Mouse (Mus musculus) lung, embryonic 15.5 days (tissue): ENCODE results near the gene Grhpr. TPM values are rescaled to one million over a fixed set of nuclear protein-coding genes. Genes with fewer than 3 reads are reported as not detected.
"Not testable (repeated sequence)": the region's sequence is repeated elsewhere in the genome, so short reads cannot be mapped to it uniquely, and the experiment has no call there.

Source experiments
- ATAC-seq: fragments of 200-750 bp; cut with Nextera tagmentation; 2 replicates; pipeline ENCODE4 v1.8.0; 2017; ENCODE audit warnings: moderate number of reproducible peaks, borderline replicate concordance; ENCODE audit not compliant: low FRiP score, low TSS enrichment; ENCODE audit errors: extremely low read depth
- H3K27ac ChIP-seq: fragments of 300-500 bp; sonication (generic); 2 replicates; pipeline ENCODE4 v1.5.1; 2015; ENCODE audit warnings: moderate library complexity, mild to moderate bottlenecking, inconsistent platforms
- H3K27me3 ChIP-seq: fragments of 300-500 bp; sonication (generic); 2 replicates; pipeline ENCODE4 v1.6.1; 2015; ENCODE audit warnings: inconsistent platforms
- H3K36me3 ChIP-seq: fragments of 300-500 bp; sonication (generic); 2 replicates; pipeline ENCODE4 v1.6.1; 2015; ENCODE audit warnings: inconsistent platforms
- H3K4me1 ChIP-seq: fragments of 300-500 bp; sonication (generic); 2 replicates; pipeline ENCODE4 v1.6.1; 2015; ENCODE audit warnings: inconsistent platforms
- H3K4me2 ChIP-seq: fragments of 300-500 bp; sonication (generic); 2 replicates; pipeline ENCODE4 v1.6.1; 2015; ENCODE audit warnings: inconsistent platforms, mild to moderate bottlenecking, moderate library complexity
- H3K4me3 ChIP-seq: fragments of 300-500 bp; sonication (generic); 2 replicates; pipeline ENCODE4 v1.5.1; 2015; ENCODE audit warnings: mild to moderate bottlenecking, inconsistent platforms
- H3K9ac ChIP-seq: fragments of 300-500 bp; sonication (generic); 2 replicates; pipeline ENCODE4 v1.6.1; 2015; ENCODE audit warnings: inconsistent platforms
- H3K9me3 ChIP-seq: fragments of 300-500 bp; sonication (generic); 2 replicates; pipeline ENCODE4 v1.6.1; 2016; ENCODE audit warnings: inconsistent platforms
- WGBS: fragments of 180-500 bp; shearing (Covaris S2); methylation state at CpG from one replicate; pipeline ENCODE4 v1.1.7; 2015; 5-methylcytosine and 5-hydroxymethylcytosine counted together
- polyA plus RNA-seq: library from polyadenylated mRNA; unstranded; fragments of >200 nt; fragmentation: Nextera tagmentation; extraction: Ambion mirVana; gene quantifications from 2 replicates; pipeline ENCODE4 v1.2.1, GENCODE M21; 2015

Gene Grhpr
- polyA plus RNA-seq, 1 experiment from 2014 or later = 56.9 TPM

DNA sequence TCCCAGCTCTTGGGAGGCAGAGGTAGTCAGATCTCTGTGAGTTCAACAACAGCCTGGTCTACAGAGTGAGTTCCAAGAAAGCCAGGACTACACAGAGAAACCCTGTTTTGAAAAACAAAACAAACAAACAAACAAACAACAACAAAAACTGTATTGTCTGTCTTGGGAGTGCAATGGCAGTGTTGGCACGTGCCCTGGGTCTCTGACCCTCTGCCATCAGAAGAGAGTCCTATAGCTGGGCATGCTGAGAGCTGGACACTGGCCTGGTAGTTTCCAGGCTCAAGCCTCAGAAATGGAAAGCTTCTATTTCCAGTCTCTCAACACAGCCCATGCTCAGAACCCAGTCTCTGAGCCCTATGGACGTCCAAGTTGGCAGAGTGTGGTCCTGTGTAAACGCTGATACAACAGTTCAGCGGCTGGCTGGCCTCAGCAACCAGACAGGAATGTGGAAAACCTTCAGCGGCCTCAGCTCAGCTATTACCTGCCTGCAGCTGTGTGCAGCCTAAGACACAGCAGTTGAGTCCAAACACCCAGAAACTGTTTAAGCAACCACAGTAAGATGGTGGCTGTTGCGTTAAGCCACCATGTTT lies 5.1 kb upstream of the Grhpr start:
- Histone ChIP-seq H3K9ac (no peak overlapping the region), H3K4me3 (no peak overlapping the region), H3K4me2 (no peak overlapping the region), H3K27me3 (no peaks in the 10 kb centered on the region), H3K27ac (no peak overlapping the region), H3K9me3 (no peaks in the 10 kb centered on the region), H3K4me1 (peaks cover 11% of the 10 kb centered on the region), H3K36me3 (no peaks in the 10 kb centered on the region)
- ATAC-seq = no peak
- WGBS = 61% methylated on average over 6 of the region's 6 CpGs

DNA sequence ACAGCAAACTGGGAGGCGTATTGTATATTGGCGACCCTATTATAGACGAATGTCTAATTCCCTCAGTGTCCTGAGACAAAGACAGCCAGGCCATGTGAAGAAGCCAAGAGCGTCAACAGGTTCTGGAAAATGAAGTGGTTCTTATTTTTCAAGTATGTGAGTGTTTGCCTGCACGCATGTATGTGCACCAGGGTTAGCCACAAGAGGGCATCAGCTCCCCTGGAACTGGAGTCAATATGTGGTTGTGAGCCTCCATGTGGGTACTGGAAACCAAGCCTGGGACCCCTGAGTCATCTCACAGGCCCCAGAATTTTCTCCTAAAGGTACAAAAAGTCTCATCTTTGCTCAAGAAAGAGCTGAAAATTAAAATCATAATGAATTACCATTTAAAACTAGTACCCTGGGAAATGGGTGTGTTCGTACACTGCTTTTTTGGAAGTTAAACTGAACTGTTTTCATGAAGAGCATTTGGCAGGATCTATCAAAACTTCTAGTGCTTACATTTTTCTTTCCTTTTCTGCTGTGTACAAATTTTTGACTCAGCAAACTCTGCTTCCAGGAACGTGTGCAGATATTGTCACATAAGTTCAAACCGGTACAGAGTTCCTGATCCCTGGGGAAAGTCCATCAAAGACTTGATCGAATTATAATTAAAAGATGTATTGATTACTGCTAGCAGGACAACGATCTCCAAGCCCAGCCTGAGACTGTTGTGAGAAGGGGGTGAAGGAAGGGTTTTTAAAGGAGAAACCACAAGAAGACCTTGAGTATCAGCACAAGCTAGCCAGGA lies 4.1 kb upstream of the Grhpr start:
- Histone ChIP-seq H3K9me3 (no peaks in the 10 kb centered on the region), H3K9ac (no peak overlapping the region), H3K4me3 (no peak overlapping the region), H3K36me3 (no peaks in the 10 kb centered on the region), H3K27me3 (no peaks in the 10 kb centered on the region), H3K4me2 (no peak overlapping the region), H3K4me1 (peaks cover 17% of the 10 kb centered on the region), H3K27ac (no peak overlapping the region)
- WGBS = 84% methylated on average over 10 of the region's 10 CpGs
- ATAC-seq = no peak

- no peak overlapping the region for H3K9ac ChIP-seq
- no peak overlapping the region for H3K27ac ChIP-seq
- H3K4me2 ChIP-seq = no peak overlapping the region
- ATAC-seq = no peak
- H3K36me3 ChIP-seq = no peaks in the 10 kb centered on the region
- WGBS = 54% methylated on average over 5 of the region's 5 CpGs
- H3K9me3 ChIP-seq = no peaks in the 10 kb centered on the region
- no peak overlapping the region for H3K4me3 ChIP-seq
- peaks cover 27% of the 10 kb centered on the region for H3K4me1 ChIP-seq
- no peaks in the 10 kb centered on the region for H3K27me3 ChIP-seq
Observed at GRCm38 (mm10) chr4:44978175-44978574, 3.0 kb upstream of the Grhpr start.

GRCm38 (mm10) chr4:44979794-44980338 lies 1.3 kb upstream of the Grhpr start:
- H3K9ac ChIP-seq = no peak overlapping the region
- H3K4me1 ChIP-seq = peaks cover 25% of the 10 kb centered on the region
- H3K27me3 ChIP-seq = no peaks in the 10 kb centered on the region
- ATAC-seq = no peak
- WGBS = 48% methylated on average over 7 of the region's 7 CpGs
- no peak overlapping the region for H3K4me2 ChIP-seq
- no peaks in the 10 kb centered on the region for H3K36me3 ChIP-seq
- no peak overlapping the region for H3K27ac ChIP-seq
- H3K4me3 ChIP-seq = no peak overlapping the region
- no peaks in the 10 kb centered on the region for H3K9me3 ChIP-seq

DNA sequence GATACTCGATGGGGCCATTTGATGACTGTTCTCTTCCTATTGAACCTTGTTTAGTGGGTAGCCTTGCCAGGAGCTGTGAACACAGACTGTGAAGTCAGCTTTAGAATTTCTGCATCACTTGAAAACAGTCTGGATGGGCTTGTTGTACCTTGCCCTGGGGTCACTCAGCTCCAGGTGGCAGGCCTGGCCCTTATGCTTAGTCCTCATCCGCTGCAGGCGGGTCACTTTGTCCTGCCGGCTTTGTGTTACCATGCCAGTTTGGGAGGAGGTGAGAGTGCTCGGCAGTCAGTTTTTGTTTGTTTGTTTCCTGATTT lies 736 bp downstream of the Grhpr start:
- 28% methylated on average over 5 of the region's 5 CpGs for WGBS
- no peaks in the 10 kb centered on the region for H3K36me3 ChIP-seq
- H3K9ac ChIP-seq = peak overlapping the region; percentile 79
- peak overlapping the region; percentile 65 for H3K4me3 ChIP-seq
- ATAC-seq = no peak
- no peaks in the 10 kb centered on the region for H3K9me3 ChIP-seq
- H3K27ac ChIP-seq = no peak overlapping the region
- H3K27me3 ChIP-seq = no peaks in the 10 kb centered on the region
- peaks cover 25% of the 10 kb centered on the region for H3K4me1 ChIP-seq
- H3K4me2 ChIP-seq = peak overlapping the region; percentile 91

GRCm38 (mm10) chr4:44982440-44983130 lies 1.4 kb downstream of the Grhpr start:
- peak overlapping the region; percentile 65 for H3K4me3 ChIP-seq
- H3K36me3 ChIP-seq = no peaks in the 10 kb centered on the region
- no peak overlapping the region for H3K27ac ChIP-seq
- 0 out of 2 replicates have a peak overlapping the region, but pooled peaks have one; percentile 79 for H3K9ac ChIP-seq
- H3K4me1 ChIP-seq = peaks cover 25% of the 10 kb centered on the region
- peak overlapping the region; percentile 91 for H3K4me2 ChIP-seq
- no peaks in the 10 kb centered on the region for H3K27me3 ChIP-seq
- ATAC-seq = no peak
- 56% methylated on average over 11 of the region's 11 CpGs for WGBS
- no peaks in the 10 kb centered on the region for H3K9me3 ChIP-seq

DNA sequence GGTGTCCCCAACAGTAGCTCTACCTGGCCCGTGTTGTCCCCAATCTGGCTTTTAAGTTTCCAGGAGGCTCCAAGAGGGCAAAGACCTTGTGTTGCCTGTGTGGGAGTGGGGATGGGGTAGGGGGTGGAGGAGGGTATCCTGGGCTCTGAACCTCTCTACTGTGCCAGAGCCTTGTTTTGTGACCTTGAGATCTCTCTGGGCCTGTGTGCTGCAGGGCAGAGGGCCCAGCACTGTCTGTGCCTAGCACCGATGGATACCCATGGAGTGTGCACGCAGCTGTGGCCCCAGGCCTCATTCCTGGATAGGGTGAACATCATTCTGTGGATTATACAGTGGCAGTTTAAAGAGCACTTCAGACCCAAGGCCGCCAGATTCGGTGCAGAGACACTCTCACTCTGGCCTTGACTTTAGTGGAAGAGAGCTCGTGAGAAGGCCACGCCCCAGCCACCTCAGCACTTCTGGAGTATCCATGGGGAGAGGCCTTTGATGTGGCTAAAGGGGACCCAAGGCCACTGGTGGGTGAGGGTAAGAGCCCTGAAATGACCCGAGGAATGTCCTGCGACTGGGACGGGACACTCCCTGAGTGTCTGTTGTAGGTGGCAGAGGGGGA lies 2.0 kb downstream of the Grhpr start:
- Histone ChIP-seq H3K4me1 (peaks cover 25% of the 10 kb centered on the region), H3K27me3 (no peaks in the 10 kb centered on the region), H3K9ac (no peak overlapping the region), H3K36me3 (peaks cover 4% of the 10 kb centered on the region; the same call in 1 of the 2 replicates), H3K9me3 (no peaks in the 10 kb centered on the region), H3K4me2 (peak overlapping the region; percentile 91), H3K4me3 (no peak overlapping the region; the same call in 1 of the 2 replicates), H3K27ac (no peak overlapping the region)
- ATAC-seq = no peak
- 55% methylated on average over 10 of the region's 10 CpGs for WGBS

DNA sequence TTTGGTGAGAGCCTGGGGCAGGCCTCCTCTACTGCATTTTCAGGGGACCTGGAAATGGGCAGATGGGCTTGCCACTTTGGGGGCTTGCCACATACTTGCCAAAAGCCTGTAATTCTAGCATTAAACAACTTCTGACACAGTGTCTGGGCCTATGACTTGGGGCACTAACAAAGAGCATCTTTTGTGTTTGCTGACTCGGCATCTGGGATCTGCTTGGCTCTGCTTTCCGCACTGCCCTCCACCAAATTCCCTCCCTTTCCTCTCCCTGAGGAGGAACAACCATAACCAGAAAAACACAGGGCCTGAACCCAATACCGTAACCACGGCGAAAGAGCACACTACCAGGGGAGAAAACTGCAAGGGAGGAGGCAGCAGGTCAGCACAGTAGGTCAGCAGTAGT lies 9.4 kb downstream of the Grhpr start:
- Histone ChIP-seq H3K4me3 (no peak overlapping the region), H3K27me3 (no peaks in the 10 kb centered on the region), H3K9me3 (no peaks in the 10 kb centered on the region), H3K36me3 (peaks cover 49% of the 10 kb centered on the region), H3K4me2 (no peak overlapping the region), H3K4me1 (no peaks in the 10 kb centered on the region), H3K27ac (no peak overlapping the region), H3K9ac (no peak overlapping the region)
- WGBS = 92% methylated on average over 5 of the region's 5 CpGs
- no peak for ATAC-seq

DNA sequence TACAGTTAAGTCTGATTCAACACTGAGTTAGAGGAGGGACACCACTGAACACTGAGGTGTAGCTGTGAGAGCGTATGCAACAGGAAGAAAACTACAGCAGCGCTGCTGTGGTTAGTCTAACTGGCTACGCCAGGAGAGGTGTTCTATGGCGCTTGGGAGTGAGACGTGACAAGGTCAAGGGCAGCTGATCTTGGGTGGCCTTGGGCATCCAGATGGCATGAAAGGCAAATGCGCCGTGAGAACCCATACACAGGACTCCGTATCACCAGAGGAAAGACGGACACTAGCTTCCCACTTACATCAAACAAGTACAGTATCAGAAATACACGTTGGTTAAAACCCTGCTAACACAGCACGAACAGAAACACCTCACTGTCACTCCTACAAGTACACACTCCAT lies 11.1 kb downstream of the Grhpr start:
- peaks cover 49% of the 10 kb centered on the region for H3K36me3 ChIP-seq
- not testable (repeated sequence) for H3K4me1 ChIP-seq, H3K9ac ChIP-seq, H3K9me3 ChIP-seq, H3K27me3 ChIP-seq, H3K27ac ChIP-seq, ATAC-seq, H3K4me3 ChIP-seq, H3K4me2 ChIP-seq
- 80% methylated on average over 11 of the region's 11 CpGs for WGBS

- H3K36me3 ChIP-seq = peaks cover 46% of the 10 kb centered on the region
- not testable (repeated sequence) for H3K9ac ChIP-seq, H3K27me3 ChIP-seq, H3K27ac ChIP-seq, ATAC-seq, H3K4me3 ChIP-seq, H3K9me3 ChIP-seq, H3K4me2 ChIP-seq, H3K4me1 ChIP-seq
- 59% methylated on average over 14 of the region's 14 CpGs for WGBS
Observed at GRCm38 (mm10) chr4:44993179-44993578, 12.0 kb downstream of the Grhpr start.

DNA sequence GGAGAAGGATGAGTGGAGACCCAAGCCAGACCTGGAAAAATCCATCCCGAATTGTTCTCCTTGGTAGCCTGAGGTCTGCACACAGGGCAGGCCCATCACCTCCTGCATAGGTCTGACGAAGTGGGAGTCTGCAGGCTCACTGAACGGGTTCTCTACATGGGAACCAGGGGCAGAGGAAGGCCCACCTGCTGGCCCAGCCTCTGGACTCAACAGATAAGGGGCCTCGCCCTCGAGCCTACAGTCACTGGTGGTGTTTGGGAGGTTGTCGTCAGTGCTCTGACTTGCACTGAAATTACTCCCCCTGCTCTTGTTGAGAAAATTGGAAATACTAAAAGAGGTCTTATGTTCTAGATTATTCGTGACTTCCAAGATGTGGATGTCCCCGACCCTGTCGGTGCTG lies 12.7 kb downstream of the Grhpr start:
- Histone ChIP-seq H3K4me2 (no peak overlapping the region), H3K27me3 (no peaks in the 10 kb centered on the region), H3K9ac (no peak overlapping the region), H3K4me1 (no peaks in the 10 kb centered on the region), H3K9me3 (no peaks in the 10 kb centered on the region), H3K27ac (no peak overlapping the region), H3K4me3 (no peak overlapping the region), H3K36me3 (peaks cover 39% of the 10 kb centered on the region)
- no peak for ATAC-seq
- 82% methylated on average over 9 of the region's 9 CpGs for WGBS

DNA sequence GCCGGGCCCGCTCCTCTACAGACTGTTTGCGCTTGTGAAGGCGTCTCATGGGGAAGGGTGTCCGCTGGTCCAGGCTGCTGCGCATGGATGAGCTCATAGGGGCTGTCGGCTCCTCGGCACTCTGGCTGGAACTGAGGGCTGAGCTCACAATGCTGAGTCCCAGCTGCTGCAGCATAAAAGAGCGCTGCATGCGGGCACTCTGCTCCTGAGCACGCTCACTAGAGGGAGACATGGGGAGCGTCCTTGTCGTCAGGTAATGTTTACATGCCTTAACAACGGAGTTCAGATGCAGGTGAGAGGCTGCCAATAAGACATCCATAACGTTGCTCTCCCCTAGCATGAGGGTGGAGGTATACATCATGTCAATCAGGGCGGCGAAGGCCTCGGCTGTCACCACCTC lies 13.6 kb downstream of the Grhpr start:
- Histone ChIP-seq H3K4me1 (no peaks in the 10 kb centered on the region), H3K4me2 (no peak overlapping the region), H3K36me3 (peaks cover 31% of the 10 kb centered on the region), H3K9ac (no peak overlapping the region), H3K9me3 (no peaks in the 10 kb centered on the region), H3K4me3 (no peak overlapping the region), H3K27ac (no peak overlapping the region), H3K27me3 (no peaks in the 10 kb centered on the region)
- no peak for ATAC-seq
- 81% methylated on average over 18 of the region's 18 CpGs for WGBS
